Mouse (Mus musculus) neural tube, embryonic 14.5 days (tissue): ENCODE measurements around the gene Rif1. TPM values are rescaled to one million over a fixed set of nuclear protein-coding genes. Genes with fewer than 3 reads are reported as not detected.
"Not testable (repeated sequence)": the region's sequence is repeated elsewhere in the genome, so short reads cannot be mapped to it uniquely, and the experiment has no call there.

Experiments
- ATAC-seq: fragments of 200-750 bp; cut with Nextera tagmentation; 2 replicates; pipeline ENCODE4 v1.8.0; 2017; ENCODE audit warnings: low read depth, mild to moderate bottlenecking, moderate TSS enrichment, moderate library complexity
- H3K27ac ChIP-seq: fragments of 300-500 bp; sonication (generic); 2 replicates; pipeline ENCODE4 v1.5.1; 2014; ENCODE audit warnings: low read depth, mild to moderate bottlenecking, control low read depth, low read length, moderate library complexity, mixed read lengths
- H3K27me3 ChIP-seq: fragments of 300-500 bp; sonication (generic); 2 replicates; pipeline ENCODE4 v1.6.1; 2014; ENCODE audit warnings: low read length; ENCODE audit not compliant: control insufficient read depth, insufficient read depth
- H3K36me3 ChIP-seq: fragments of 300-500 bp; sonication (generic); 2 replicates; pipeline ENCODE4 v1.6.1; 2014; ENCODE audit warnings: low read length, mixed read lengths; ENCODE audit not compliant: control insufficient read depth, insufficient read depth
- H3K4me1 ChIP-seq: fragments of 300-500 bp; sonication (generic); 2 replicates; pipeline ENCODE4 v1.6.1; 2014; ENCODE audit warnings: low read length; ENCODE audit not compliant: control insufficient read depth, insufficient read depth
- H3K4me2 ChIP-seq: fragments of 300-500 bp; sonication (generic); 2 replicates; pipeline ENCODE4 v1.6.1; 2014; ENCODE audit warnings: mild to moderate bottlenecking, low read depth, low read length, control low read depth
- H3K4me3 ChIP-seq: fragments of 300-500 bp; sonication (generic); 2 replicates; pipeline ENCODE4 v1.5.1; 2014; ENCODE audit warnings: low read depth, low read length, control low read depth, mixed read lengths
- H3K9ac ChIP-seq: fragments of 300-500 bp; sonication (generic); replicated peaks from 2 replicates; pipeline ENCODE4 v1.6.1; 2014; ENCODE audit warnings: low read depth, mild to moderate bottlenecking, control low read depth, low read length, mixed read lengths
- H3K9me3 ChIP-seq: fragments of 300-500 bp; sonication (generic); 2 replicates; pipeline ENCODE4 v1.6.1; 2016; ENCODE audit warnings: low read length; ENCODE audit not compliant: control insufficient read depth
- WGBS: fragments of 180-500 bp; shearing (Covaris S2); extraction: QIAGEN DNeasy Blood & Tissue Kit; methylation state at CpG from one replicate; pipeline ENCODE4 v1.1.7; 2014; 5-methylcytosine and 5-hydroxymethylcytosine counted together
- polyA plus RNA-seq: library from polyadenylated mRNA; unstranded; fragments of >200 nt; fragmentation: Nextera tagmentation; extraction: Ambion mirVana; gene quantifications from 2 replicates; pipeline ENCODE4 v1.2.1, GENCODE M21; 2014

Rif1 gene
- polyA plus RNA-seq, 1 experiment from 2014 or later: 29.6 TPM

DNA sequence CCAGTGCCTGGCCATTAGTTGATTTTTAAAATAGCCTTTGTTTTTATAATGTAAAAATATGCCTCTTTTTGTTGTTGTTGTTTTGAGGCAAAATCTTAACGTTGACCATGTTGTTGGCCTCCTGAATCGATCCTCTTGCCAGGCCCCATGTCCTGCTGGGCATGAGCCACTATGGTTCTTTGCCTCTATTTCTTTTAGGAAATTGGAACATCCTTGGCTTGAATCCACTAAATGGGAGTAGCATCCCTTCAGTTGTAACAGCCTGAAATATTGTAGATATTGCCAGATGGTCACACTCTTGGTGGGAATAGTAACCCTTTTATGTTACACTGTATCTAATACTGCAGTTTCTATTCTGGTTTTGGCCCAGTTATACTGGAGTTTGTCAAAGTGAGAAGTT, 11.9 kb downstream of the Rif1 start:
- ATAC-seq: no peak
- Histone ChIP-seq H3K9me3 (no peaks in the 10 kb centered on the region), H3K27ac (no peak overlapping the region), H3K4me1 (no peaks in the 10 kb centered on the region), H3K36me3 (peaks cover 23% of the 10 kb centered on the region; the same call in 1 of the 2 replicates), H3K4me2 (no peak overlapping the region), H3K27me3 (no peaks in the 10 kb centered on the region), H3K9ac (no peak overlapping the region), H3K4me3 (no peak overlapping the region)
- WGBS: 93% methylated on average over 2 of the region's 2 CpGs

DNA sequence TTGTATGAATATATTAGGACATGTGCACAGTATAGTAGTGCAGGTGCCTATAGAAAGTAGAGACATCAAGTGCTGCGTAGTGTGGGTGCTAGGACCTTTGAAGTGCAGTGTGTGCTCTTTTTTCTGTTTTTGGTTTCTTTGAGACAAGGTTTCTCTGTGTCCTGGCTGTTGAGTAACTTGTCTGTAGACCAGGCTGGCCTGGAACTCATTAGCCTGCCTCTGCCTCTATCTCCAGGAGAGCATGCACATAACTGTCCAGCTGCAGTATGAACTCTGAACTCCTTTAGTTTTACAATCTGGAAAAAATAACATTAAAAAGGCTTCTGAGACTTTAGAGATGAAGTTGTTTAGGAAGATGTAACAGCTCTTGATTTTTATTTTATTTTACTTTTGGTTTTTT, 41.5 kb downstream of the Rif1 start:
- Histone ChIP-seq H3K9ac (no peak overlapping the region), H3K4me1 (no peaks in the 10 kb centered on the region), H3K4me3 (no peak overlapping the region), H3K27me3 (no peaks in the 10 kb centered on the region), H3K27ac (no peak overlapping the region), H3K9me3 (no peaks in the 10 kb centered on the region), H3K36me3 (peaks cover 47% of the 10 kb centered on the region), H3K4me2 (no peak overlapping the region)
- 87% methylated on average over 1 of the region's 1 CpGs for WGBS
- ATAC-seq: no peak

DNA sequence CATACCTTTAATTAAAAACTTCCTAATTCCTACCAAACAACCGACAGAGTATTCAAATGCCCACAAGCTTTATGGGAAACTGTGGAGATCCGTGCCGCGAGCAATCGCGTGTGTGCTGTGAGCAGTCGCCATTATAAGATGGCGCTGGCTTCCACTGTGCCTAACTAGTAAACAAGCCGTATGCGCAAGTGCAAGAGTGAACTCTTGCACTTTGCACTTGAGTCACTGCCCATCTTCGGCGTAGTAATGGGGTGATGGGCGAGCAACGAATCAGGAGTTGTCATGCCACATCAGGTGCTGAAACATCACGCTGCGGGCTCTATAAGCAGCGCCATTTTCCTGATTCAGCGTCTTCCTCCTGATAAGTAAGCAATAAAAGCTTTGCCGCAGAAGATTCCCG, 58.7 kb downstream of the Rif1 start:
- not testable (repeated sequence) for H3K9me3 ChIP-seq, ATAC-seq, H3K4me3 ChIP-seq, H3K27me3 ChIP-seq, H3K4me2 ChIP-seq, H3K4me1 ChIP-seq, H3K9ac ChIP-seq, H3K27ac ChIP-seq, H3K36me3 ChIP-seq
- WGBS: 96% methylated on average over 20 of the region's 20 CpGs

DNA sequence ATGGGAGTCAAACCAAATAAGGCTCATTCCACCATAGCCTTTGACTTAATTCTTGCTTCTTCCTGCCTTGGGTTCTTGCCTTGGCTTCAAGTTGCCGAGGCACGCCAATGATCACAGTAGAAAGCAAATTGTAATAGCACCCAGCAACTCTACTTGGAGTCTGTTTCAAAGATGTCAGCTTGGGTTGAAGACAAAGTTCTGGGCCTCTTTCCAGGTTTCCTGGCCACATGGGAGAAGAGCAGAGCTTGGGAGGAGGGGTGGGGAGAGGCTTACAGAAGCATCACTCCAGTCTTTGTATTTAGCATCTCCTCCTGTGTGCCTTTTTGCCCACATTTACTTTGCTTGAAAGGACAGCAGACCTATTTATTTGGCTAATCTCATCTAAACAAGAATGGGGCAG, 60.7 kb downstream of the Rif1 start:
- Histone ChIP-seq H3K36me3 (0 out of 2 replicates have a peak, but pooled peaks cover 4% of the 10 kb centered on the region), H3K9me3 (no peaks in the 10 kb centered on the region), H3K9ac (no peak overlapping the region), H3K4me1 (no peaks in the 10 kb centered on the region), H3K4me3 (no peak overlapping the region), H3K4me2 (no peak overlapping the region), H3K27me3 (no peaks in the 10 kb centered on the region), H3K27ac (no peak overlapping the region)
- 88% methylated on average over 2 of the region's 2 CpGs for WGBS
- no peak for ATAC-seq

DNA sequence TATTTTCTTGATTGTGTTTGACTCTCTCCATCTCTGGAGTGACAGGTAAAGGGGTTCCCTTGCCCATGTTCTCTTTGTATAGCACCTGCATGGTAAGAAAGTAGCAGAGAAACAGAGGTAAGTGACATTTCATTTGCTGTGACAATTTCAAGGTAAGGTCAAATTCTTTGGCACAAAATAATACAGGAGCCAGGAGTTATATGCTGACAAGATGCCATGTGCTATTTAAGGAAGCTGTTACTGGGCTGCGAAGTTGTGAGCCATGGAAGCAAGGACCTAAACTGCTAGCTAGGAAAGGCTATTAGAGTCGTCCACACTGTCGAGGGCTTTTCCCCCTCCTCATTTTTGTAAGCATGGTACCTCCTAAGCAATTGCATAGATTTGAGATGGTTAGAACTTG, 80.4 kb downstream of the Rif1 start:
- Histone ChIP-seq H3K36me3 (no peaks in the 10 kb centered on the region), H3K4me3 (no peak overlapping the region), H3K27me3 (no peaks in the 10 kb centered on the region), H3K27ac (no peak overlapping the region), H3K4me2 (no peak overlapping the region), H3K4me1 (no peaks in the 10 kb centered on the region), H3K9me3 (no peaks in the 10 kb centered on the region), H3K9ac (no peak overlapping the region)
- ATAC-seq: no peak
- 83% methylated on average over 3 of the region's 3 CpGs for WGBS

DNA sequence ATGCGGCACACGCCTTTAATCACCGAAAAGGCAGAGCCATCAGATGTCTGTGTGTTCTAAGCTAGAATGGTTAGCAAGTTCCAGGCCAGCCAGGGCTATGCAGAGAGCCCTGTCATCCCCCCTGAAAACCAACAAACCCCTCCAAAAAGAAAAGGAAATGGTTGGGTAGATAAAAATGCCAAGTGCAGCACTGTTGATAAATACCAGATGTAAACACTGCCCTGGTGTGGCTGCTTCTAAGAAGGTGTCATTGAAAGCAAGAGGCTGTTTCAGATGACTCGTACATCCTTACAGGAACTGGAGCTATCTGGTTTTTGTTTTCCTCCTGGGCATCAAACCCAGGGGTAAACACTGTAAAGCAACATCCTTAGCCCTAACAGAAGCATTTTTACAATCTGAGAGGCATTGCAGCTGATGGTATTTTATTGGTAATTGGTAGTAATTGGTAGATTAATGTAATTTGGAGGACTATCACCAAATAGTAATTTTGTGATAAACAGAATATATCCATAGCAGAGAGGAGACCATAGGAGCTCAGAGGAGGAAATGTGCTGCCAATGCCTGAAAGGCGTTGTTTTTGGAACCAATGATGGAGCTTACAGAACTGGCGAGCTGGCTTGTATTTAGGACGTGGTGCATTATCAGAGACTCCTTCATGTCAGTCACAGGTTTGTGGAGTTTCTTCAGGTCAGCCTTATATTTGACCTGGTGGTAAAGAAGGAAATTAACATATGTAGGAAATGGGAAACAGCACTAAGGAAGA, 96.8 kb downstream of the Rif1 start:
- Histone ChIP-seq H3K27me3 (no peaks in the 10 kb centered on the region), H3K4me1 (no peaks in the 10 kb centered on the region), H3K27ac (no peak overlapping the region), H3K9me3 (no peaks in the 10 kb centered on the region), H3K4me2 (no peak overlapping the region), H3K4me3 (no peak overlapping the region), H3K9ac (no peak overlapping the region), H3K36me3 (no peaks in the 10 kb centered on the region)
- no peak for ATAC-seq
- 90% methylated on average over 7 of the region's 7 CpGs for WGBS

Other genes with a start within 250 kb of the Rif1 start
- gene Rbm43, start 137.7 kb upstream of the Rif1 start, polyA plus RNA-seq: 4.8 and 5.8 TPM in 2 replicates
- gene Nmi, start 99.3 kb upstream of the Rif1 start, polyA plus RNA-seq: 2.7 and 3.9 TPM in 2 replicates
- gene Tnfaip6, start 34.8 kb upstream of the Rif1 start, polyA plus RNA-seq: 3.6 and 4.0 TPM in 2 replicates